Mouse (Mus musculus) left cerebral cortex, postnatal 4 days (tissue): ENCODE results near the gene Plekho2. TPM values are rescaled to one million over a fixed set of nuclear protein-coding genes. Genes with fewer than 3 reads are reported as not detected.

Experiments
- DNase-seq: peaks from one replicate; pipeline ENCODE4 v3.0.0-alpha.2; 2022
- intact Hi-C: fragments of 180-260 bp; cut with DNase I; formaldehyde crosslinking; loops from one replicate; pipeline ENCODE4 v1.15.1; 2025
- total RNA-seq, 2 experiments: library from RNA; stranded (reverse); gene quantifications; 2 replicates each; pipeline ENCODE4 v1.2.3; 2021

Gene Plekho2
- total RNA-seq, 2 experiments from 2014 or later = 6.1 to 7.0 TPM

DNA sequence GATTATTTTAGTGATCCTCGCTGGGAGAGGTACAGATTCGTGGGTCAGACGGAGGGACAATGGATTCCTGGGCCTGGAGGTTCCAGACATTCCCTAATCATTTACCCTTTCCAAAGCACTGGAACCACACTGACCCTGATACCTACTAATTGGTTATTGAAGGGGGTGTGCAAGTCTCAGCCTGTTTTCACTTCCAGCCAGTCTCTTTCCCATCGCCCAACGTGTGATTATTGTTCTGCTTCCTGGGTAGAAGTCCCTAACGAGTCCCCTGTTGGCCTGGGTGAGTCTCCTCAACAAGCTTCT is 7.4 kb upstream of the Plekho2 start:
- intact Hi-C loops = no loop called here
- no peak for DNase-seq

DNA sequence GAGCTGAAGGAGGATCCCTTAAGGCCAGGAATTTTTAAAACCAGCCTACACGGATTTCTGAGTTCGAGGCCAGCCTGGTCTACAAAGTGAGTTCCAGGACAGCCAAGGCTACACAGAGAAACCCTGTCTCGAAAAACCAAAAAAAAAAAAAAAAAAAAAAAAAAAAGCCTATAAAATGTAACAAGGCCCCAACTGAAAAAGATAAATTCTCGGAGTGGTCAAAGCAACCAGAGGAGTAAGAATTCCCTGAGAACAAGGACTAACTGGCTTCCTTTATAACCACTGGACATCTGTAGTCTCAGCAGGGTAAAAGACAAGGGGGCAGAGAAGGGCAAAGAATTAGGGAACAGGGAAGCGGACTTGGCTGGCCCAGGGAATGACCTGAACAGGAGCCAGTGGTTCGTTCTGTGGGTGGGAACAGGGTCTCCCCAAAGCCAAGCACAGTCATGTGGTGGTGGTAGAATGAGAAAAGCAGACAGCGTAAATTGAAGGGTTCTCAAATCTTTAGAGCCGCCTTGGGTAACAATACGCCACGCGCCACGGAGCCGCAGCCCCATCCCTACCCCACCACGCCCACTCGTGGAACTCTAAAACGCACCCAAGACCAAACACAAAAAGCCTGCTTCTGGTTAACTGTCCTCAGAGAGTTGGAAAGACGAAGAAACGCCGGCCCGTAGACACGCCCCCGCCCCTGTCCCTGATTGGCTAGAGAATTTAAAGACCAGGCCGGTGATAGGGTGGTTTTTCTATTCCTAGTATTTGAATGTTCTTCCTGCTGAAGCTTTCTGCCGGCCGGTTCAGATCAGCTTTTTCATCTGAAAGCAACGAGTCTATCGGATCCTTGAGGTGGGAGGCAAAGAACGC is 6.8 kb upstream of the Plekho2 start, which contains the start of gene Pif1:
Gene Pif1, plus strand, starts transcription at position 755 of the 864 bp plus-strand sequence.
- peak; percentile 83 for DNase-seq
- intact Hi-C loops = no loop called here

- no peak for DNase-seq
- intact Hi-C loops = no loop called here
These were observed 3.2 kb upstream of the Plekho2 start for GRCm38 (mm10) chr9:65583045-65583444.

DNA sequence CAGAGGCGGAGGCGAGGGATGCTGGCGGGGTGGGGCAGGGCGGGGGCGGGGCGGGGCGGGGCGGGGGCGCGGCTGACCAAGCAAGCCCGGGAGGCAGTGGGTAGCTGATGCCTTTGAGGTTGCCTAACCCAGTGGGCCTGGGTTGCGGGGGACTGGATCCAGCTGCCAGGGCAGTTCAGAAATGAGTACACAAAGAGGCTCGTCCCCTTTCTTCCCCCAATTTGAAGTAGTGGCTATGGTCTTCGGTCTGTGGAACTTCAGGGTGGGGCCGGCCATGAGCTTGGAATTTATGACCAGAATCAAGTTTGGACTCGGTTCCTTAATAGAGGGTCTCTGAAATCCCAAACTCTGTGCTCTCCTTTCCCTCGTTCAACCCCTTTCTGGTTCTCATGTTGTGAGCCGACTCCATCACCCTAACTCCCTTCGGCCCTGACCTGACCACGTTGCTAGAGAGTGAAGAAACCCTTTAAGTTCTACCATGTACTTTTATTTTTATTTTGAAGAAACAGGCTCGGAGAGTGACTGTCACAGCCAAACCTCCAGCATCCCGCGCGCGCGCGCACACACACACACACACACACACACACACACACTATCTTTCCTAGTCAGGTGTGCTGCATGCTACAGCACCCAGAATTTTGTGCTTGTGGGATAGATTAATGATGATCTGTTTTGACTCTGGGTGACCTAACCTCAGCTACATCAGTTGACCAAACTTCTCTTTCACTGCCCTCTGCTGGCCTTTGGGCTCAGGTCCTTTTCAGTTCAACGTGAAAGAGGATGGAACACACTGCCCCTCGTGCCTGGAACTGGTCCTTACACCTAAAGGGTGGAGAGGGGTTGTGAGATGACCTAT is 789 bp upstream of the Plekho2 start:
- intact Hi-C loops = loop anchor here (2.0 kb wide), 1 partner anchor 58 kb away; no protein-coding TSS in a partner anchor

GRCm38 (mm10) chr9:65578801-65579249 is 1.0 kb downstream of the Plekho2 start:
- no peak for DNase-seq
- intact Hi-C loops = no loop called here

More for the DNA sequence above, 789 bp upstream of the Plekho2 start:
- DNase-seq = peak; percentile 91

DNA sequence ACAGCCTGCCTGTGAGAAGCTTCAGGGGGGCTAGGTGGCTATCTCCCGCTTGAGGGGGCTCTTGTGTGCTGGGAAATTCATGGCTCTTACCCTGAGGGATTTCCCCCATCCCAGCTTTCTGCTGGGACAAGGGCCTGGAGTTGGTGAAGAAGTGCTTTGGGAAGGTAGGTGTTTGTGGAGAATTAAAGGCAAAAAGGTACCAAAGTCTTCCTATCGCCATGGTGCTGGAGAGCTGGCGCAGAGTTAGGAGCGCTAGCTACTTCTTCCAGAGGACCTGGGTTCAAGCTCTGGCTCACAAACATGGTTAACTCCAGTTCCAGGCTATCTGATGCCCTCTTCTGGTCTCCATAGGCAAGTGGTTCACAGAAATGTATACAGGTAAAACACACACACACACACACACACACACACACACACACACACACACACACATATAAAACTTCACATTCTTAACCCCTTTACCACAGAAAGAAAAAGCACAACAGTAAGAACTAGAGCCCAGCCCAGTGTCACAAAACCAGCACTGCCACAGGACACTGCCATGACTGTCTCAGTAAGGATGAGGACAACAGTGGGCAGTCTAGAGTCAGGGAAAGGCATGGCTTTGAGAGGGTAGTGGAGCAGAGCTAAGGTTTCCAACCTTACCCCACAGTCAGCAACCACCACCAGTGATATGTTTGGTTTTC is 2.2 kb downstream of the Plekho2 start:
- intact Hi-C loops = no loop called here
- DNase-seq = no peak

- peak; percentile 72 for DNase-seq
- intact Hi-C loops = no loop called here
These were observed 2.9 kb downstream of the Plekho2 start for GRCm38 (mm10) chr9:65576861-65577510.

DNA sequence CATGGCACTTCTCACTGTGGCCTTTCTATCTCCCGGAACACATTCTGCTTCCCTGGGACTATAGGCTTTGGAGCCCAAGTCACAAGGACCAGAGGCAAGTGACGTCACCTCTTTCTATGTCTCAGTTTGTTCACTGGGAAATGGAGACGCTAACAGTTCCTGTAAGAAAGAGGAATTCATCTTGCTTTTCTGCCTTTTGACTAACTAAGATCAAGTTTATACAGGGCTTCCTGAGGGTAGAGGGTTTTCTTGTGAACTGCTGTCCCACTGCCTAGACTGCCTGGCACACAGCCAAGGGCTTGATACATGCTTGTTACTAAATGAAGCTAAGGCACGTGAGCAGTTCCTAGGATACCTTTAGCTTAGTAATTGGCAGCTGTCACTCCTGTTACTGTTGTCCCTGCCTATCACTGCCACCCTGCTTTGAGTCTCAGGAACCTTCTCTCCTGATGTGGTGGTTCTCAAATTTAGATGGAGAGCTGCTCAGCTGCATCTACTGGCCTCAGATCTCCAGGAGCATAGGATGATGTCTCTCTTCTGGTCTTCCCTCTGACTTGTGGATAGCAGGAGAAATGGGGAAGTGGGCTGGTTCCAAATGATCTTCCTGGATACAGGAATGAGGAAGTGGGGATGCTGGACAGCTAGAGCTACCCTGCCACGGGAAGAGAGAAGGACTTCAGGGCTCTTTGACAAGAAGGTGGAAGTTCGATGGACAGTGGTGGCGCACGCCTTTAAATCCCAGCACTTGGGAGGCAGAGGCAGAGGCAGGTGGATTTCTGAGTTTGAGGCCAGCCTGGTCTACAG is 4.2 kb downstream of the Plekho2 start:
- peak; percentile 69 for DNase-seq
- intact Hi-C loops = no loop called here

DNA sequence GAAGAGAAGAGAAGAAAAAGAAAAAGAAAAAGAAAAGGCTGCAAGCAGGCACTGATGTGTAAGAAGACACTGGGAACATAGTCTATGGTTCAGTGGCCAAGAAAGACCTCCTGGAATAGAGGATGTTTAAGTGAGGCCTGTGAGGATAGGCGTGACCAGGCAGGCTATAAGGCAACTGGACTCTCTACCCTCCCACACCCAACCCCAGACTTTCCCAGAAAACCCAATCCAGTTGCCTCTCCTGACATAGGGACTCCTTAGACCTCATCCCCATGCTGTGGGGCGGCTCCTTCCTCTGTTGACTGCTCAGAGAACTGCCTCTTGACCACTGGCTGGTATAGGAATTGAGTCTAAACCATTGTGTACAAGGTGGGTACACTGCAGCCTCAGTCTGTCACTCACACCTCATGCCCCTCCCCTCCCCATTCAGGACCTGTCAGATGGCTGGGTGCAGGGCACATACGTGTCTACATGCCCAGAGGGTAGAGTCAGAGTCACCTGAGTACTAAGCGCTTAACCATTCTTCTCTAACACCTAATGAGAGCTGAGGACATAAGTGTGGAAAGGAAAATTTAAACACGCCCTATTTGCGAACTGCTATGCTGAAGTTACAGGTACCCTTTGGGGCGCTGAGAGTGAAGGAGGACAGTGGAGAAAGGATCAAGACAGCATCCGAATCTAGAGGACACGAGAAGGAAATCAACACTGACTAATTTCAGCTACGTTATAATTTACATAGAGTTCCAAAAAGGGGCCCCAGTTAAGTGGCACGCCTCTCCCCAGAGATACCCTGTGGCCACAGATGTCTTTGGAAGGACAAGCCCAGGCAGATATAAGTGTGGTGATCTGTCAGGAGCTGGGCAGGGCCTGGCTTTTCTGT is 5.1 kb downstream of the Plekho2 start:
- no peak for DNase-seq
- intact Hi-C loops = no loop called here

DNA sequence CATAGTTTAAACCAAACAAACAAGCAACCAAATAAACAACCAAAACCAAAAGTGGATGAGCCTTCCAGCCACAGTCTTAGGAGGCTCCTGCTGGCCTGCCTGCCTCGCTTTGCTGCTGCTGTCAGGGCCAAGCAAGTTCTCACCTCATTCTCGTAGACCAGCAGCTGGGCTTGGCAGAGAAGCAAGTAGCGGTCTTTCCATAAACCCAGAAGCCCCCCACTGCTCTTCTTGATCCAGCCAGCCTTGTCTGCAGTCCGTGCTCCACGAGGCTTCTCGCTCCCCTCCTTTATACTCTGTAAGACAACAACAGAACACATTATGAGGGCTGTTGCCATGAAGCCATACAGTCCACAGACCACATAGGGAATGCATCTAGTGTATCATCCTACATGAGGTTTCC is 7.0 kb downstream of the Plekho2 start:
- intact Hi-C loops = no loop called here
- DNase-seq = no peak

- no peak for DNase-seq
- intact Hi-C loops = no loop called here
These were observed 10.3 kb downstream of the Plekho2 start for GRCm38 (mm10) chr9:65569491-65569971.

DNA sequence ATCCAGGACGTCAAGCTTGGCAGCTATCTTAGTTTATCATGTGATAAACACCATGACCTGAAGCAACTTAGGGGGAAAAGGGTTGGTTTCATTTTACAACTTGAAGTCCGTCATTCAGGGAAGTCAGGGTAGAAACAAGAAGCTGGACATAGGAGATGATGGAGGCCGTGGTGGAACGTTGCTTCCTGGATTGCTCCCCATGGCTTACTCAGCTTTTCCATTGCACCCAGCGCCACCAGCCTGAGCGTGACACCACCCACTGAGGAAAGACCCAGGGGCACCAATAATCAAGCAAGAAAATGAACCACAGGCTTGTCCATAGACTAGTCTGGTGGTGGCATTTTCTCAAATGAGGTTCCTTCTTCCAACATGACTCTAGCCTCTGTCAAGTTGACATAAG is 11.1 kb downstream of the Plekho2 start:
- no peak for DNase-seq
- intact Hi-C loops = no loop called here

DNA sequence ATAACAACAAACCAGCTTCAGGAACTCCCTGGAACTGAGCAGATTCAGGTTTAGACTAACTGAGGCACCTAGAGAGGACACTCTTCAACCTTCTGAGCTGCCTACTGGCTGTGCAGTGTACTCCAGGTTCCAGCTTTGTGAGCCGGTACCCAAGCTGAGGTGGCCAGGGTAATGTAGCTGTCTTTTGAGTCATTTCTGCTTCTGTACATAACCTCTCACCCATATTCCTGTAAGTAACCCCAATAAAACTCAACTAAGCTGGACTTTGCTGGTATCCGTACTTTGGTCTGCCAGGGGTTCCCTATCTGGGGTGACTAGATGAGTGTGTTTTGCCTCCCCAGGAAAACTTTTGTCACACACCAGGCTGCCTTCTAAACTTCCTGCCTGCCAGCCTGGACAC is 15.1 kb downstream of the Plekho2 start:
- intact Hi-C loops = no loop called here
- DNase-seq = no peak

DNA sequence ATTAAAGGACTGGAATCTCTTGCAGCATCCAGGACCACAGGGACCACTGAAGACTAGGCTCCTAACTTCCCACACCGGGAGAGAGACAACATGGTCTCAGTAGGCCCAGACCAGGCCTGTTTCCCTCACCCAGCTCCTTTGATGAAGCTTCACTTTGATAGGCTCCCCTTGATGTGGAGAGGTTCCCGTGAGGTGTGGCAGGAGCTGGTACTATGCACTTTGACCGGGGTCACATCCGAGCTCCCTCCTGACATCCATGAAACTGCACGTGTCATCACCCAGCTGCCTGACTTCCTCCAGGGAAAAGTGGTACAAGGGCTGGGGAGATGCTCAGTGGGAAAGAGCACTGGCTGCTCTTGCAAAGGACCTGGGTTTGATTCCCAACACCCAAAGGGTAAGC is 16.8 kb downstream of the Plekho2 start:
- DNase-seq = no peak
- intact Hi-C loops = no loop called here

DNA sequence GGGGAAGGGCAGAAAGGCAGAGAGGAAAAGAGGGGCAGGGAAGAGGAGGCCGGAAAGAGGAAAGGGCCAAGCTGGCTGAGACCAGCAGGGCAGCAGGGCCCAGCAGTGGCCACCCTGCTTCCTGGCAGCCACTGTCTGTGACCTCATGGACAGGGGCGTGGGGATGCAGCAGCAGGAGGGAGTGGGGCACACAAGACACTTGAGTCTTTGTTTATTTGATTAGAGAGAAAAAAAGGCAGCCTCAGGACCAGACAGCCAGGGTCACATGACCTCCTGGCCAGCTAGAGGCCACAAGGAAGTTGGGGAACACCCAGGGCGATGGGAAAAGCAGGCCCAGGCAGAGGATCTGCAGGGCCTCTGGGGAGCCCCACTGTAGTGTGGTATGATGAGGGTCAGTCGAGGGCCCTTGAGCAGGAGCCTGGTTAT is 17.7 kb downstream of the Plekho2 start:
- intact Hi-C loops = no loop called here
- DNase-seq = peak; percentile 74

DNA sequence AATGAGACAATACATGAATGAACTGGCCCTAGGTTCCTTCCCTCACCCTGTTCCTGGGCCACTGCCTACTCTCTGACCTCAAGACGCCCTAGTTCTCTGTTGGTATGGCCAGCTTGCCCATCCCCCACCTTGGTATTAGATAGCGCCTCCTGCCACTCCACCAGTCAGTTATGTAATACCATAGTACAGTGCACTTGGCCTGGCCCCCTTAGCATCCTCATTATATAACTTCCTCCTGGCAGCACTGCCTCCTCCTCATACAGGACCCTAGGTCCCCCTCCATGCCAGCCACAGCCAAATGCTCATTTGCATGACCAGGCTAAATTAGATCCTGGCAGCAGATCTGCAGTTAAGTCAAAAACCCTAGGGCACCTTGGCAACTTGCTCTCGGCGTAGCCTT is 18.8 kb downstream of the Plekho2 start:
- peak; percentile 79 for DNase-seq
- intact Hi-C loops = no loop called here

GRCm38 (mm10) chr9:65558806-65559205 is 21.0 kb downstream of the Plekho2 start:
- DNase-seq = no peak
- intact Hi-C loops = no loop called here

- intact Hi-C loops = no loop called here
These were observed 22.9 kb downstream of the Plekho2 start for GRCm38 (mm10) chr9:65556979-65557378.

GRCm38 (mm10) chr9:65556349-65556748 is 23.5 kb downstream of the Plekho2 start:
- DNase-seq = no peak
- intact Hi-C loops = no loop called here

More at GRCm38 (mm10) chr9:65556979-65557378, 22.9 kb downstream of the Plekho2 start:
- DNase-seq = no peak
